Mouse (Mus musculus) cerebellum, adult (tissue): ENCODE results near the gene Ablim1.

Source experiments
- ATAC-seq: cut with Nextera tagmentation; 2 replicates; pipeline ENCODE4 v1.9.2; 2017; ENCODE audit warnings: mild to moderate bottlenecking, moderate library complexity, mixed read lengths; ENCODE audit not compliant: insufficient number of reproducible peaks, low FRiP score, low TSS enrichment

Gene Ablim1

GRCm38 (mm10) chr19:57314346-57315012, at the start of gene Ablim1:
Ablim1 (minus strand) TSS chr19:57314919.
- ATAC-seq: peak; percentile 70

DNA sequence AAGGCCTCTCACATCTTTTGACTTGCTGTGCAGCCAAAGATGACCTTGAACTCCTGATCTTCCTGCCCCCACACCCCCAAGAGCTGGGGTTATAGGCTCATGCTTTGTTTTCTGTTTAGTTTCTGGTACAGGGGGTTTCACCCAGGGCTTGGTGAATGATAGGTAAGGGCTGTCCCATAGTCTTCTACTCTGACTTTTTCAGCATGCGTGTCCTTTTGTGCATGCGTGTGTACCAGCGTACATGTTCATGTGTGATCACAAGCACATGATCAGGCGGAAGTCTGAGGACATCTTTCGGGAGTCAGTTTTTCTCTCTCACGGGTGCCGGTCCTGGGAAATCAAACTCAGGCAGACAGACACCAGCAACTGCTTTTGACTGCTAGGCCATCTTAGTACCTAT, 48.8 kb upstream of the Ablim1 start:
- ATAC-seq: no peak

DNA sequence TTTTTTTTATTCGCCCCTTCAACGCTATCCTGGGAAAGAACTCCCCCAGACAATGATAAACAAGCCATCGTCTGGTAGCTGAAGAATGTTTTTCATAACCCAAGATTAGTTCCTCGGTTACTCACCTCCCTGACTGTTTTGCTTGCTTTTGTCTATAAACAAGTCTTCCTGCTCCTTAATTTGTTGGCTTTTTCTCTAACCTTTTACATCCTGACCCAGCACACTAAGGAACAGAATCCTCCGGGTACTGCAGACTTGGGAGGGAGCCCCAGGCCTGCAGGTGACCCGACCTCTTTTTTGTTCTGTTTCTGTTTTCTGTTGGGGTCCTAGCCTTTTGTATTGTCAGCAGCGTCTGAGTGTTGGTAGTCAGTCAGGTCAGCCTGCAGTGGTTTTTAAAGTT, 48.4 kb upstream of the Ablim1 start:
- ATAC-seq: no peak

- no peak for ATAC-seq
Measured at GRCm38 (mm10) chr19:57362586-57362985, 47.9 kb upstream of the Ablim1 start.

- ATAC-seq: no peak
Measured at GRCm38 (mm10) chr19:57361939-57362307, 47.2 kb upstream of the Ablim1 start.

DNA sequence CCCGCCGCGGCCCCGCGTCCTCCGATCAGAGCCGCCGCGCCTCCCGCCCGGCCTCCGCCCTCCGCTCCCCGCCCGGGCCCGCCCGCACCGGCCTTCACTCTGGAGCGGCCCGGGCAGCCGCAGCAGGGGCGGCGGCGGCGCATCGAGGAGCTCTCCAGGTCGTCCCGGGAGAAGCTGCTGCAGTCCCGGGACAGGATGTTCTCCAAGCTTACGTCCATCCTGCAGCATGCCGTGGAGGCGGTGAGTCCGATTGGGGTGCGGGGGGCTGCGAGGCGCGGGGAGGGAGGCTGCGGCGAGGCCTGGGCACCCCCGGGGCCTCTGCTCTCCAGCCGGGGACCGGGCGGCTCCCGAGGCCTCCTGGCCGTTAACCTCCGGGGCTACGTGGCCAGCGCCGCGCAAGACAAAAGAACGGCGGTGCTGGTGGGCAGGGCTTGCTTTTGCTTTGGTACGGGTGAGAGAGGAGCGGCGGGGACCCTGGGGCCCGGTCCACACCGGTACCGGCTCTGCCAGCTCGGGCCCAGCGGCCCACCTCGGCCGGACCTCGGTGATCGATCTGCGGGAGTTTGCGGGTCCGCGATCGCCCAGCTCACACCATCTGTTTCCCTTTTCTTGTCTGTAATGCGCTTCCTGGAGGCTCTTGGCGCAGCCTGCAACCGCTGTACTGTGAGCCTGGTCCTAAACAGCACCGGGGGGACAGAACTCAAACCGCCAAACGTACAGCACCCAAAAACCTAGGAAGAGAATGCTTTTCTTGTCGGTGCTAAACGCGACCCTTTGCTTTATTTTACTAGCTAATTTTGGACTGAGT, 46.6 kb upstream of the Ablim1 start:
- ATAC-seq: peak; percentile 7

DNA sequence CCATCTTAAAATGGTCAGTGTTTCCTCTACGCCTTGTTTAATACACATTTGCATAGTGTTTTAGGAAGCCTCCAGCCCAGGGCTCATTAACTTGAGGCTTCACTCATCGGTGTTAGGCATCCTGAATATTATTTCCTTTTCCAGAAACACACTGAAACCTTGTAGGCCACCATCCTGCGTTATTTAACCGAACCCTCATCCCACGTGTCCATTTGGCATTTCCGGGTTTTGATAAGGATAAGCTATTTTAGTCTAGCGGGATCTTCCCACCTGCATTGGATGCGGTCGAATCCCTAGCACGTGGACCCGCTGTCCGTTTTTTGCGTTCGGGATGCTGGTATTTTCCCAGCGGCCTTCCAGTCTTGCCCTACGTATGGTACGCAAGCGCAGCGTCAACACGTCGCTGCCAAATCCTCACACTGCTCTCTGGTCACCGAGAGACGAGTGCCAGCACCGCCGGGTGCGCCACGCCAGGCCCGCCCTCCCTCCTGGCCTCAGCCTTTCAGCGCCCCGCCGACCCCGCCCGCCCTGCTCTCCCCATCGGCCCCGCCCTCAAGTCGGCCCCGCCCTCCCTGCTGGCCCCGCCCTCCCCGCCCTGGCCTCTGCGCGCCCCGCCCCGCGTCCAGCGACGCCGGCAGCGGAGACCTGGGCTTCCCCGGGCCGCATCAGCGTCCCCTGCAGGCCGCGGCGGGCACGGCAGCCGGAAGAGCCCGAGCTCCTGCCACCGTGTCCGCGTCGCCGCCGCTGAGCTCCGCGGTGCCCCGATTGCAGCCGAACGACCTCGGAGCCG, 45.8 kb upstream of the Ablim1 start, which contains the start of gene Fam160b1:
Gene Fam160b1 (plus strand): TSS at position 340 of the 790 bp plus-strand sequence.
- ATAC-seq: peak; percentile 87

DNA sequence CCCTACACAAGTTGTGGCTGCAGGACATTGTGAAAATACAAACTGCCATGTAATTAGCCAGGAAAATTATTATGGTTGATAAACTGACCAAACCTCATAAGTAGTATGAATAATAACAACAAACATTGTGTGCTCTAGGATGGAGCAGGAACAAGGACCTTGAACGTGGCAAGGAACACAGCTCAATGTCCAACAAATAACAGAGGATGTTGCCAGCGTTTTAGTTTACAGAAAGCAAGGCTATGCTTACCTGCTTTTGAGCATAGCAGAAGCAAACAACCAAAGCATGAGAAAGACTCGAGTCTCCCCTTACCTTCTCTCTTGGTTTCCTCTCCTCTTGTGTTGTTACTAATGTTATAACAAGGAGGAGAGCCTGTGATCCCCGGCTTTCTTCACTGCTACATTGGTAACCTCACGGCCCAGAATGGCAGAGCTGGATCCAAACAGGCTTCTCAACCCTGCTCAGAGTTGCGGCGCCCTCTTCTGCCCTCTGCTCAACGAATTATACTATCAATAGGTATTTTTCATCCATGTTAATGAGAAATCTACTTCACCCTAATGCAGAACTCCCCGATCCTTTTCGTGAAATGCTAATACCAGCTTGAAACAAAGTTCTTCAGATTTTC, 45.1 kb upstream of the Ablim1 start:
- no peak for ATAC-seq

DNA sequence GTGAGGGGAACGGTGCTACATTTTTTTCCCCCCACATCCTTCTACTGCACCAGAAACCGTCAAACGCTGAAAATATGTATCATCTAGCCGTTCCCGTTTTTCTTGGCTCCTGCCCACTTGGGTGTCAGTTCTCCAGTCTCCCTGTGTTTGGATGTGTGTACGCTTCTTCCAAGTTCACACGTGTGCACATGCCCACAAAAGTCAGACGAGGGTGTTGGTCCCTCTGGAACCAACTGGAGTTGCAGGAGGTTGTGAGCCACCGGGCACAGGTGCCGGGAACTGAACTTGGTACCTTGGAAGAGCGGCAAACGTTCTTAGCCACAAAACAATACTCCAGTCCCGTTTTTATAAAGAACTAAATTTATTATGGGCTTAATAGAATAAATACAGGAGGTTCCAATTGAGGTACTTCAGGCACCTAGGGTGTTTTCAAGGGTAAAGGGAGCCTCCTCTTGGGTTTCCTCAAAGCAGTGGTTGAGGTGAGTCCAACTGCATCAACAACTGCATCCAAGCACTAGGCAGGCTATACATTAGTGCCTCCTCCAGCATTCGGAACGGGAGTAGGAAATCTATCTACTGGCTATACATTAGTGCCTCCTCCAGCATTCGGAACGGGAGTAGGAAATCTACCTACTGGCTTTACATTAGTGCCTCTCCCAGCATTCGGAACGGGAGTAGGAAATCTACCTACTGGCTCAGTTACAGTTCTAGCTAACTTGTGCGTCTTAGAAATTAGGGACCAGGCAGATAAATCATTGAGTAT, 44.3 kb upstream of the Ablim1 start:
- no peak for ATAC-seq

DNA sequence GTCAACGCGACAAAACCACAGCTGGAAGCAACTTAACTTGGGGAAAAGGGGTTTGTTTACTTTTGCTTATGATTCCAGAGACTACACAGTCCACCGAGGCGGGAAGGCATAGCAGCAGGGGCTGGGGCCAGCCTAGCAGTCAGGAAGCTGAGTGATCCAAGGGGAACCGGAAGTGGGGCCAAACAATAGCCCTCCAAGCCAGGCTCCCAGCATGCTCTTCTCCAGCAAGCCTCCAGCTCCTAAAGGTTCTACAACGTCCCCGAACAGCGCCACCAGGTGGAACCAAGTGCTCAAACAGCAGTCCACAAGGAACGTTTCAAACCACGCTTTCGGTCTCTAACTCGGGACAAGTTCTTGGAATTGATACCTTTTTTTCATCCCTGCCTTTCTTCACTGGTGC, 43.6 kb upstream of the Ablim1 start:
- ATAC-seq: no peak

DNA sequence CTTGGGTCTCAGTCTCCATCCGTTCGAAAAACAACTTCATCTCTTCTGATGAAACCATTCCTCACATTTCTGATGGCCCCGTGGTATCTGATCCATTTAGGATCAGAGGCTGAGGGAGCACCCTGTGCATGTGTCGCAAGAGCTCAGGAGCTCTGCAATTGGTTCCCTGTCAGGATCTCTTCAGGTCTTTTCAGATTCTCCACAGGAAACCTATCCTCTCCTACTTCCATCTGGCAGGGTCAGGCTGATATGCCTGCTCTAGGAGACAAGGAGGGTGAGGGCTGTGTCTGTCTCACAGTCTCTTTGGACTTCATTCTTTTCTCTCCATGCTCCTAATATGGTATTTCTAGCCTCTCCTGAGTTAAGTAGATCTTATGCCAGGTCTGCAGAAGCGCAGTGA, 43.1 kb upstream of the Ablim1 start:
- ATAC-seq: no peak

DNA sequence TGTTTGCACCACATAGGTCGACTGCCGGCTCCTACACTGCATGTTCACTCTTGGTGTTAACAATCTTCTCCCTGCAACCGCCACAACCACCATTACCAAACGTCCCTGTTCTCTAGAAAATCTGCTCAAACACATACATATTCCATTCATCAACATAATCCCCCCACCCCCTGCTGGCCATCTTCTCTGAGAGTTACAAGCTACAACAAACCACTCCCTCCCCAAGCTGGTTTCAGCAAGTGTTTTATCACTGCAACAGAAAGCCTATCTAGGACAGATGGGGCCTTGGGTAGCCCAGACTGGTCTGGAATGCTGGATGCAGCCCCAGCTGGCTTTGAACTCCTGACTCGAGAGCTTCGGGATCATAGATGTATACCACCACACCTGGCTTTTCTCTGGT, 42.5 kb upstream of the Ablim1 start:
- ATAC-seq: no peak

DNA sequence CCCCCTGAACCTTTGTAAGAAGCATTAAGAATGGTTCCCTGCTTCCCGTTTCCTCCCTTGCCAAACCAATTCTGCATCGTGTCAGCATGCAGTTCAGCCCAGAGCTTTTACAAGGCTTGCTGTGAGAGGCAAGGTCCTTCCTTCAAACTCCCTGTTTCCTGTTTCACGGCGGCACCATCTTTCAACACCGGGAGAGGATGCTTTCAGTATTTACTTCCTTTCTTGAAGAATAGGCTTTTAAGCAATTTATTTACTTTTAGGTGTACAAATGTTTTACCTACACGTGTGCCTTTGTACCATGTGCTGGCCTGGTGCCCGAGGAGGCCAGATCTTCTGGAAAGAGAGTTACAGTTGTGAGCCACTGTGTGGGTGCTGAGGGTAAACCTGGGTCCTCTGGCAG, 41.6 kb upstream of the Ablim1 start:
- ATAC-seq: no peak

- ATAC-seq: no peak
Measured at GRCm38 (mm10) chr19:57355451-57356251, 40.9 kb upstream of the Ablim1 start.

GRCm38 (mm10) chr19:57354715-57355114, 40.0 kb upstream of the Ablim1 start:
- no peak for ATAC-seq

DNA sequence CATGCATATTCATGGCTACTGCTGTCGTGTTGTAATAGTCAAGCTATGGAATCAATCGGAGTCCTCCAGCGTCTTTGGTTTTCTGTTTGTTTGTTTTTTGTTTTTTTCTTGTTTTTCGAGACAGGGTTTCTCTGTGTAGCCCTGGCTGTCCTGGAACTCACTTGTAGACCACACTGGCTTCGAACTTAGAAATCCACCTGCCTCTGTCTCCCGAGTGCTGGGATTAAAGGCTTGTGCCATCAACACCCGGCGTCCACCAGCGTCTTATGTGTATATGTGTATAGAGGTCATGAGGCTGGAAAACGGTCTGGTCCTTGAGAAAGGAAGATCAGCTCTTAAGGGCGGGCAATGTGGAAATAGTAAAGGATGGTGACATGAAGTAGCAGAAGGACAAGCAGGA, 39.3 kb upstream of the Ablim1 start:
- no peak for ATAC-seq

DNA sequence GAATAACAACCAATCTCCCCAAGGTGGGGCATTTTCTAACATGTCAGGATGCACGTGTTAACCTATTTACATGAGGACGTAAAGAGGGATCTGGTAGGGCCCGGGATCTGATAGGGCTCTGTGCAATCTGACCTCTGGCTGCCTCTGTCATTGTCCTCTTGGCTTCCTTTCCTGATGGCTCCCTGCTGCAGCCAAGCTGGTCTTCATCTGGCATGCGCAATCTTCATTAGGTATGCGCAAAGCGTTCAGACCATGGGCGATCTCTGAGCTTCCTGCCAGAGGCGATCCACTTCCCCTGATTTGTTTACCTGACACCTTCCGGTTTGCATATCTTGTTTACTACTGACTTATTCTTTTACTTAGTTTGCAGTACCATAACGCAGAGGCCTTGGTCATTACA, 38.5 kb upstream of the Ablim1 start:
- ATAC-seq: no peak

- no peak for ATAC-seq
Measured at GRCm38 (mm10) chr19:57352337-57352935, 37.7 kb upstream of the Ablim1 start.

DNA sequence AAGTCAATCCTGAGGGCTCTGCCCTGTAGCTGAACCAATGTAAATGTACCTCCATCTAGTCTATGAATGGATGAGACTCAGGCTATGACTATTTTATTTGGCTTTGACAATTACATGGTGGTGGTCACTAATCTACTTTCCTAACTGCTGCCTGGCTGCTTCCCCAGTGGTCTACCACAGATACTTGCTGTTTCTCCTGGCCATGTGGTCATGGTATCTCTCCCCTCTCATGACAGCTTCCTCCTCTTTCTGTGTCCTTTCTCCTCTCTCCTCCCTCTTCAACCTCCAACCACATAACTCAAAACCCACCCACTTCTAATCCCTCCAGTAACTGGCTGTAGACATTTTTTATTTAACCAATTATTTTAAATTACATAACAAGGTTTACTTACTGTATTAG, 34.4 kb upstream of the Ablim1 start:
- no peak for ATAC-seq
